Mouse (Mus musculus): Measurements from ENCODE around the gene Rbl2. TPM values are rescaled to one million over a fixed set of nuclear protein-coding genes. Genes with fewer than 3 reads are reported as not detected.

Rbl2 gene
- total and polyA plus RNA-seq, 2 experiments from 2014 or later = 13.3 to 35.1 TPM

- H3K27me3 ChIP-seq (ENCODE audit: insufficient read depth, low read length) = no peaks in the 10 kb centered on the region
- no peak overlapping the region for H3K4me3 ChIP-seq (ENCODE audit: low read depth, low read length)
- DNase-seq (no peak), ATAC-seq (no peak)
- H3K4me1 ChIP-seq (ENCODE audit: insufficient read depth) = no peaks in the 10 kb centered on the region
- H3K9ac ChIP-seq = no peak overlapping the region
- peaks cover 8% of the 10 kb centered on the region; the same call in 1 of the 2 replicates for H3K36me3 ChIP-seq (ENCODE audit: insufficient read depth)
- no peak overlapping the region for H3K27ac ChIP-seq (ENCODE audit: low read depth, low read length)
- 21% methylated on average over 3 of the region's 3 CpGs for WGBS
- no peak for TF ChIP-seq CTCF (IDR thresholded peaks at IDR 0.05; ENCODE audit: low read depth)
- no peak overlapping the region for H3K4me2 ChIP-seq (ENCODE audit: low read depth)
- no peaks in the 10 kb centered on the region for H3K9me3 ChIP-seq (ENCODE audit: low read length)
Observed at GRCm38 (mm10) chr8:91056848-91057247, 13.0 kb upstream of the Rbl2 start.

GRCm38 (mm10) chr8:91059086-91059578 lies 10.7 kb upstream of the Rbl2 start:
- Histone ChIP-seq H3K9me3 (ENCODE audit: low read length) (no peaks in the 10 kb centered on the region), H3K27me3 (ENCODE audit: insufficient read depth, low read length) (no peaks in the 10 kb centered on the region), H3K4me1 (ENCODE audit: insufficient read depth) (no peaks in the 10 kb centered on the region), H3K4me3 (ENCODE audit: low read depth, low read length) (no peak overlapping the region), H3K36me3 (ENCODE audit: insufficient read depth) (no peaks in the 10 kb centered on the region; the same call in 1 of the 2 replicates), H3K4me2 (ENCODE audit: low read depth) (no peak overlapping the region), H3K27ac (ENCODE audit: low read depth, low read length) (no peak overlapping the region), H3K9ac (no peak overlapping the region)
- no peak for TF ChIP-seq CTCF (IDR thresholded peaks at IDR 0.05; ENCODE audit: low read depth)
- DNase-seq = peak; percentile 16
- peak; percentile 10; the same call in 1 of the 2 replicates for ATAC-seq

DNA sequence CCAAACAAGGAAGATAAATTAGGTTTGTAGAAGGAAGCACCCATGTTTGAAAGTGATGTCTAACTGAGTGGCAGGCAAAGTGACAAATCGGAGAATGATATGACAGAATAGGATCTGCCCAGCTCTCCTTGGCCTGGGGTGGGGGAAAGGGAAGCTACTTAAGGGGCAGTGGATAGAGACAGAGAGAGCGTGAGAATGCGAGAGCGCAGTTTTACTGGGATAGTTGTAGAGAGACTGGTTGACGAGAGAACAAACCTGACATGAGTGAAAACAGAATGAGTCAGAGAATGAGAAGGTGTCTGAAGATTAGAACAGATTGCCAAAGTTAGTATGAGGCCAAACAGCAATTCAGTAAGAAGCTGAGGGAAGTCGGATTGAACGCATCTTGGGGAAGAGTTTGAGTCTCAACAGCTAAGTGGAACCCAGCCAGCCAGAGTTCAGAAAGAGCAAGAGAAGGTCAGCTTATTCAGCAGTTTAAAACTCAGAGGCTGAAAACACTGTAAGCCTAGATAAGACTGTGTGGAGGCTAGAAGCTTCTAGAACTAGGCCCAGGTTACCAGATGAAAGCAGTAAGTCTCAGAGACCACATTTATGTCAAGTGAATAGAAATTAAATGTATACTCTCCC lies 9.9 kb upstream of the Rbl2 start:
- H3K4me2 ChIP-seq (ENCODE audit: low read depth) = no peak overlapping the region
- WGBS = 88% methylated on average over 7 of the region's 7 CpGs
- no peak overlapping the region for H3K9ac ChIP-seq
- no peak for TF ChIP-seq CTCF (IDR thresholded peaks at IDR 0.05; ENCODE audit: low read depth)
- no peaks in the 10 kb centered on the region for H3K27me3 ChIP-seq (ENCODE audit: insufficient read depth, low read length)
- H3K27ac ChIP-seq (ENCODE audit: low read depth, low read length) = no peak overlapping the region
- H3K4me1 ChIP-seq (ENCODE audit: insufficient read depth) = no peaks in the 10 kb centered on the region
- ATAC-seq (no peak), DNase-seq (no peak)
- no peaks in the 10 kb centered on the region; the same call in 1 of the 2 replicates for H3K36me3 ChIP-seq (ENCODE audit: insufficient read depth)
- no peak overlapping the region for H3K4me3 ChIP-seq (ENCODE audit: low read depth, low read length)
- H3K9me3 ChIP-seq (ENCODE audit: low read length) = no peaks in the 10 kb centered on the region

- Histone ChIP-seq H3K27ac (ENCODE audit: low read depth, low read length) (no peak overlapping the region), H3K27me3 (ENCODE audit: insufficient read depth, low read length) (no peaks in the 10 kb centered on the region), H3K9ac (no peak overlapping the region), H3K9me3 (ENCODE audit: low read length) (no peaks in the 10 kb centered on the region), H3K4me3 (ENCODE audit: low read depth, low read length) (no peak overlapping the region), H3K36me3 (ENCODE audit: insufficient read depth) (no peaks in the 10 kb centered on the region; the same call in 1 of the 2 replicates), H3K4me1 (ENCODE audit: insufficient read depth) (no peaks in the 10 kb centered on the region), H3K4me2 (ENCODE audit: low read depth) (no peak overlapping the region)
- WGBS = 81% methylated on average over 19 of the region's 19 CpGs
- ATAC-seq = no peak
- no peak for DNase-seq
- TF ChIP-seq CTCF (IDR thresholded peaks at IDR 0.05; ENCODE audit: low read depth) = no peak
Observed at GRCm38 (mm10) chr8:91060555-91061471, 9.0 kb upstream of the Rbl2 start.

- ATAC-seq = no peak
- H3K4me1 ChIP-seq (ENCODE audit: insufficient read depth) = no peaks in the 10 kb centered on the region
- H3K9ac ChIP-seq = no peak overlapping the region
- no peak for DNase-seq
- H3K4me2 ChIP-seq (ENCODE audit: low read depth) = no peak overlapping the region
- TF ChIP-seq CTCF (IDR thresholded peaks at IDR 0.05; ENCODE audit: low read depth) = no peak
- 81% methylated on average over 4 of the region's 4 CpGs for WGBS
- H3K27me3 ChIP-seq (ENCODE audit: insufficient read depth, low read length) = no peaks in the 10 kb centered on the region
- no peaks in the 10 kb centered on the region for H3K9me3 ChIP-seq (ENCODE audit: low read length)
- H3K4me3 ChIP-seq (ENCODE audit: low read depth, low read length) = no peak overlapping the region
- no peak overlapping the region for H3K27ac ChIP-seq (ENCODE audit: low read depth, low read length)
- H3K36me3 ChIP-seq (ENCODE audit: insufficient read depth) = no peaks in the 10 kb centered on the region
Observed at GRCm38 (mm10) chr8:91065179-91065578, 4.7 kb upstream of the Rbl2 start.

GRCm38 (mm10) chr8:91069407-91069806 lies 450 bp upstream of the Rbl2 start:
- peak; percentile 14 for ATAC-seq
- Histone ChIP-seq H3K36me3 (ENCODE audit: insufficient read depth) (no peaks in the 10 kb centered on the region; the same call in 1 of the 2 replicates), H3K4me2 (ENCODE audit: low read depth) (peak overlapping the region; percentile 64), H3K4me3 (ENCODE audit: low read depth, low read length) (peak overlapping the region; percentile 72), H3K9me3 (ENCODE audit: low read length) (no peaks in the 10 kb centered on the region), H3K27ac (ENCODE audit: low read depth, low read length) (0 out of 2 replicates have a peak overlapping the region, but pooled peaks have one; percentile 76), H3K4me1 (ENCODE audit: insufficient read depth) (peaks cover 8% of the 10 kb centered on the region), H3K27me3 (ENCODE audit: insufficient read depth, low read length) (no peaks in the 10 kb centered on the region), H3K9ac (peak overlapping the region; percentile 79)
- TF ChIP-seq CTCF (IDR thresholded peaks at IDR 0.05; ENCODE audit: low read depth) = no peak
- WGBS = 13% methylated on average over 10 of the region's 10 CpGs
- DNase-seq = no peak

Measured in forebrain, postnatal 0 days (tissue).